10 mouse cellular contexts compared by ENCODE assay signal in genomic region chr2:51142422-51142821, GRCm38 (mm10). TPM values are rescaled to one million over a fixed set of nuclear protein-coding genes. Genes with fewer than 3 reads are reported as not detected.
DNase-seq lines count a peak whose midpoint lies in the region; ATAC-seq and TF ChIP-seq lines count a peak whose summit lies in the region.
"Had no signal": no experiment of that assay in that cellular context is flagged by ENCODE, and none has a peak within 500 bp of the region (broad histone marks: within the 10 kb centered on the region; RNA-seq: fewer than 3 reads in every experiment).

No protein-coding gene starts in this region.

- ATAC-seq in forebrain, postnatal 0 days: no peak
- ATAC-seq in liver, embryonic 12.5 days: no peak
- ATAC-seq in stomach, embryonic 15.5 days (ENCODE audit: insufficient read depth, low FRiP score, low read depth): no peak

- peaks cover 50% of the 10 kb centered on the region for H3K4me1 ChIP-seq in liver, adult 2 months (ENCODE audit: control insufficient read depth, insufficient read depth, low read length)
- H3K4me1 ChIP-seq in forebrain, postnatal 0 days (ENCODE audit: insufficient read depth): peaks cover 25% of the 10 kb centered on the region; the same call in 1 of the 2 replicates
- peaks cover 27% of the 10 kb centered on the region for H3K4me1 ChIP-seq in liver, embryonic 12.5 days
- peaks cover 49% of the 10 kb centered on the region for H3K4me1 ChIP-seq in stomach, embryonic 15.5 days

- peak overlapping the region; percentile 6; the same call in 1 of the 2 replicates for H3K4me2 ChIP-seq in forebrain, postnatal 0 days (ENCODE audit: low read depth)
- no peak overlapping the region for H3K4me2 ChIP-seq in liver, embryonic 12.5 days
- peak overlapping the region; percentile 50; the same call in 1 of the 2 replicates for H3K4me2 ChIP-seq in stomach, embryonic 15.5 days
- H3K4me2 ChIP-seq: heart, embryonic 12.5 days had no signal

- H3K27ac ChIP-seq in liver, adult 2 months (replicated peaks; ENCODE audit: insufficient read depth, low read depth, low read length): peak overlapping the region; percentile 65
- no peak overlapping the region for H3K27ac ChIP-seq in forebrain, postnatal 0 days (ENCODE audit: low read depth, low read length)
- H3K27ac ChIP-seq in liver, embryonic 12.5 days: 0 out of 2 replicates have a peak overlapping the region, but pooled peaks have one; percentile 7
- peak overlapping the region; percentile 46 for H3K27ac ChIP-seq in stomach, embryonic 15.5 days

- no peak for DNase-seq in liver, adult 2 months (ENCODE audit: extremely low read depth, low read depth, low spot score)
- DNase-seq in liver: no peak
- DNase-seq in forebrain, postnatal 0 days: no peak
- no peak for DNase-seq in Muller cell, postnatal 12 days (ENCODE audit: inconsistent ontology term)
- no peak for DNase-seq in cerebellum, postnatal 36 days
- no peak for DNase-seq in kidney, postnatal 25 days
- DNase-seq: lung, adult 18-20 months had no signal

- no peak for TF ChIP-seq POLR2A in liver, adult 2 months (IDR thresholded peaks at IDR 0.05; ENCODE audit: extremely low read depth, insufficient read depth, low read length)

- 28% methylated on average over 1 of the region's 1 CpGs for WGBS in liver, adult 2 months
- 37% methylated on average over 1 of the region's 1 CpGs for WGBS in forebrain, postnatal 0 days
- WGBS in liver, embryonic 12.5 days (ENCODE audit: insufficient replicate concordance): 54% methylated on average over 1 of the region's 1 CpGs
- WGBS in stomach, embryonic 15.5 days: 45% methylated on average over 1 of the region's 1 CpGs

- no peaks in the 10 kb centered on the region for H3K9me3 ChIP-seq in forebrain, postnatal 0 days (ENCODE audit: low read length)
- H3K9me3 ChIP-seq in liver, embryonic 12.5 days (replicated peaks): no peaks in the 10 kb centered on the region
- H3K9me3 ChIP-seq in stomach, embryonic 15.5 days: no peaks in the 10 kb centered on the region
- H3K9me3 ChIP-seq: heart, embryonic 12.5 days had no signal

- H3K36me3 ChIP-seq in liver, adult 2 months (ENCODE audit: control insufficient read depth, insufficient read depth, low read length): no peaks in the 10 kb centered on the region
- no peaks in the 10 kb centered on the region for H3K36me3 ChIP-seq in forebrain, postnatal 0 days (ENCODE audit: insufficient read depth)
- no peaks in the 10 kb centered on the region for H3K36me3 ChIP-seq in liver, embryonic 12.5 days
- H3K36me3 ChIP-seq in stomach, embryonic 15.5 days: no peaks in the 10 kb centered on the region
- H3K36me3 ChIP-seq: heart, embryonic 12.5 days had no signal

- no peak overlapping the region for H3K9ac ChIP-seq in liver, adult 2 months (ENCODE audit: low read depth, low read length)
- H3K9ac ChIP-seq in forebrain, postnatal 0 days: no peak overlapping the region
- H3K9ac ChIP-seq in liver, embryonic 12.5 days: no peak overlapping the region
- no peak overlapping the region for H3K9ac ChIP-seq in stomach, embryonic 15.5 days
- H3K9ac ChIP-seq: heart, embryonic 12.5 days had no signal

- TF ChIP-seq CTCF in liver, adult 2 months (IDR thresholded peaks at IDR 0.05; ENCODE audit: low read depth, low read length): no peak
- TF ChIP-seq CTCF in forebrain, postnatal 0 days (IDR thresholded peaks at IDR 0.05; ENCODE audit: low read depth): no peak

- H3K27me3 ChIP-seq in liver, adult 2 months (ENCODE audit: control insufficient read depth, insufficient read depth, low read length): no peaks in the 10 kb centered on the region
- no peaks in the 10 kb centered on the region for H3K27me3 ChIP-seq in forebrain, postnatal 0 days (ENCODE audit: insufficient read depth, low read length)
- H3K27me3 ChIP-seq in liver, embryonic 12.5 days (replicated peaks): peaks cover 18% of the 10 kb centered on the region
- H3K27me3 ChIP-seq in stomach, embryonic 15.5 days (replicated peaks): no peaks in the 10 kb centered on the region
- H3K27me3 ChIP-seq: heart, embryonic 12.5 days had no signal

- H3K79me2 ChIP-seq in liver, adult 2 months (ENCODE audit: control insufficient read depth, insufficient read depth, low read length): peaks cover 19% of the 10 kb centered on the region; the same call in 1 of the 2 replicates

- no peak overlapping the region for H3K4me3 ChIP-seq in liver, adult 2 months (ENCODE audit: insufficient read depth, low read depth, low read length)
- H3K4me3 ChIP-seq in forebrain, postnatal 0 days (ENCODE audit: low read depth, low read length): no peak overlapping the region
- no peak overlapping the region for H3K4me3 ChIP-seq in liver, embryonic 12.5 days
- no peak overlapping the region for H3K4me3 ChIP-seq in stomach, embryonic 15.5 days (replicated peaks)
- H3K4me3 ChIP-seq: heart, embryonic 12.5 days had no signal

RNA-seq across cellular contexts. Expression of gene Rnd3, which starts 6.5 kb away (rescaled TPM):
- total RNA-seq in liver, adult 2 months (2014; rRNA removed): 16.2 and 16.7 TPM in 2 replicates
- polyA plus RNA-seq in liver, adult 2 months (2012; rRNA removed): 1.9 and 2.4 TPM in 2 replicates
- 78.8 and 103 TPM in 2 replicates for total RNA-seq in forebrain, postnatal 0 days (2014; rRNA removed)
- 62.3 and 72.7 TPM in 2 replicates for polyA plus RNA-seq in forebrain, postnatal 0 days (2015; fragmentation: Nextera tagmentation; extraction: Ambion mirVana)
- 17.8 and 18.1 TPM in 2 replicates for polyA plus RNA-seq in liver, embryonic 12.5 days (2016; fragmentation: Nextera tagmentation; extraction: Ambion mirVana)
- 63.1 and 66.3 TPM in 2 replicates for polyA plus RNA-seq in stomach, embryonic 15.5 days (2015; fragmentation: Nextera tagmentation; extraction: Ambion mirVana)
